Mouse (Mus musculus): ENCODE results near the gene Tmem213.

GRCm38 (mm10) chr6:38105924-38106323 lies 3.1 kb upstream of the Tmem213 start:
- no peak for TF ChIP-seq POLR2A (IDR thresholded peaks at IDR 0.05; ENCODE audit: insufficient read depth, low read depth, low read length)
- no peak for TF ChIP-seq CTCF (IDR thresholded peaks at IDR 0.05)
- no peak for TF ChIP-seq EP300 (IDR thresholded peaks at IDR 0.05; ENCODE audit: insufficient read depth, low read depth, low read length)

Measured in heart, adult 2 months (tissue).